Mouse (Mus musculus) hindbrain, embryonic 14.5 days (tissue): ENCODE results near the gene Nfatc4. TPM values are rescaled to one million over a fixed set of nuclear protein-coding genes. Genes with fewer than 3 reads are reported as not detected.

ENCODE experiments used
- ATAC-seq: fragments of 200-750 bp; cut with Nextera tagmentation; 2 replicates; pipeline ENCODE4 v1.8.0; 2017; ENCODE audit warnings: moderate number of reproducible peaks, mild to moderate bottlenecking, moderate TSS enrichment, moderate library complexity; ENCODE audit not compliant: low FRiP score
- DNase-seq: peaks from one replicate; pipeline ENCODE4 v3.0.0-alpha.2; 2015; ENCODE audit warnings: low spot score
- H3K27ac ChIP-seq: fragments of 300-500 bp; sonication (generic); 2 replicates; pipeline ENCODE4 v1.5.1; 2014; ENCODE audit warnings: mild to moderate bottlenecking, moderate library complexity
- H3K27me3 ChIP-seq: fragments of 300-500 bp; sonication (generic); 2 replicates; pipeline ENCODE4 v1.6.1; 2014; ENCODE audit warnings: mild to moderate bottlenecking, low read length, mixed read lengths; ENCODE audit not compliant: control insufficient read depth, insufficient read depth
- H3K36me3 ChIP-seq: fragments of 300-500 bp; sonication (generic); replicated peaks from 2 replicates; pipeline ENCODE4 v1.6.1; 2014; ENCODE audit not compliant: control insufficient read depth, insufficient read depth
- H3K4me1 ChIP-seq: fragments of 300-500 bp; sonication (generic); replicated peaks from 2 replicates; pipeline ENCODE4 v1.6.1; 2014; ENCODE audit warnings: antibody characterized with exemption, low read length, mixed read lengths; ENCODE audit not compliant: control insufficient read depth, insufficient read depth
- H3K4me2 ChIP-seq: fragments of 300-500 bp; sonication (generic); replicated peaks from 2 replicates; pipeline ENCODE4 v1.6.1; 2014; ENCODE audit warnings: mild to moderate bottlenecking, moderate library complexity
- H3K4me3 ChIP-seq: fragments of 300-500 bp; sonication (generic); replicated peaks from 2 replicates; pipeline ENCODE4 v1.5.1; 2014; ENCODE audit warnings: mild to moderate bottlenecking, low read length
- H3K9ac ChIP-seq: fragments of 300-500 bp; sonication (generic); 2 replicates; pipeline ENCODE4 v1.6.1; 2014
- H3K9me3 ChIP-seq: fragments of 300-500 bp; sonication (generic); 2 replicates; pipeline ENCODE4 v1.6.1; 2016; ENCODE audit warnings: low read length; ENCODE audit not compliant: control insufficient read depth
- WGBS: fragments of 180-500 bp; shearing (Covaris S2); extraction: QIAGEN DNeasy Blood & Tissue Kit; methylation state at CpG from one replicate; pipeline ENCODE4 v1.1.7; 2014; 5-methylcytosine and 5-hydroxymethylcytosine counted together
- polyA plus RNA-seq: library from polyadenylated mRNA; unstranded; fragments of >200 nt; fragmentation: Nextera tagmentation; extraction: Ambion mirVana; gene quantifications from 2 replicates; pipeline ENCODE4 v1.2.1, GENCODE M21; 2014

The Nfatc4 gene
- polyA plus RNA-seq, 1 experiment from 2014 or later: 10.1 TPM

- Histone ChIP-seq H3K27ac (no peak overlapping the region), H3K4me1 (peaks cover 44% of the 10 kb centered on the region), H3K27me3 (no peaks in the 10 kb centered on the region), H3K36me3 (0 out of 2 replicates have a peak, but pooled peaks cover under 1% of the 10 kb centered on the region), H3K9me3 (no peaks in the 10 kb centered on the region), H3K9ac (0 out of 2 replicates have a peak overlapping the region, but pooled peaks have one; percentile 4), H3K4me3 (no peak overlapping the region), H3K4me2 (peak overlapping the region; percentile 88)
- DNase-seq: no peak
- no peak for ATAC-seq
- WGBS: 69% methylated on average over 4 of the region's 4 CpGs
These were observed 34.6 kb downstream of the Nfatc4 start for GRCm38 (mm10) chr14:55857588-55857987.

GRCm38 (mm10) chr14:55862186-55862585 lies 39.2 kb downstream of the Nfatc4 start:
- DNase-seq (no peak), ATAC-seq (no peak)
- Histone ChIP-seq H3K4me2 (no peak overlapping the region), H3K27me3 (no peaks in the 10 kb centered on the region), H3K4me1 (peaks cover 14% of the 10 kb centered on the region), H3K36me3 (peaks cover 37% of the 10 kb centered on the region), H3K4me3 (no peak overlapping the region), H3K9me3 (no peaks in the 10 kb centered on the region), H3K27ac (no peak overlapping the region), H3K9ac (no peak overlapping the region)
- WGBS: 87% methylated on average over 6 of the region's 6 CpGs

- DNase-seq (no peak), ATAC-seq (peak; percentile 29; the same call in 1 of the 2 replicates)
- H3K9ac ChIP-seq: no peak overlapping the region
- H3K27ac ChIP-seq: no peak overlapping the region
- H3K36me3 ChIP-seq: peaks cover 44% of the 10 kb centered on the region
- H3K4me3 ChIP-seq: no peak overlapping the region
- H3K9me3 ChIP-seq: no peaks in the 10 kb centered on the region
- WGBS: 97% methylated on average over 10 of the region's 10 CpGs
- no peak overlapping the region for H3K4me2 ChIP-seq
- no peaks in the 10 kb centered on the region for H3K27me3 ChIP-seq
- H3K4me1 ChIP-seq: peaks cover 6% of the 10 kb centered on the region
These were observed 40.0 kb downstream of the Nfatc4 start for GRCm38 (mm10) chr14:55862970-55863369.

- ATAC-seq: no peak
- Histone ChIP-seq H3K9me3 (no peaks in the 10 kb centered on the region), H3K27ac (no peak overlapping the region), H3K4me1 (peaks cover 3% of the 10 kb centered on the region; the same call in 1 of the 2 replicates), H3K4me2 (no peak overlapping the region), H3K9ac (no peak overlapping the region), H3K36me3 (peaks cover 52% of the 10 kb centered on the region), H3K4me3 (no peak overlapping the region), H3K27me3 (no peaks in the 10 kb centered on the region)
- DNase-seq: peak; percentile 76
- WGBS: 24% methylated on average over 7 of the region's 7 CpGs
These were observed 40.8 kb downstream of the Nfatc4 start for GRCm38 (mm10) chr14:55863773-55864172.

GRCm38 (mm10) chr14:55866962-55867361 lies 44.0 kb downstream of the Nfatc4 start:
- Histone ChIP-seq H3K4me2 (no peak overlapping the region), H3K4me3 (no peak overlapping the region), H3K36me3 (peaks cover 84% of the 10 kb centered on the region), H3K27me3 (no peaks in the 10 kb centered on the region), H3K4me1 (no peaks in the 10 kb centered on the region), H3K27ac (no peak overlapping the region), H3K9ac (no peak overlapping the region), H3K9me3 (no peaks in the 10 kb centered on the region)
- ATAC-seq (no peak), DNase-seq (peak; percentile 80)
- WGBS: 37% methylated on average over 4 of the region's 4 CpGs

GRCm38 (mm10) chr14:55868230-55869026 lies 45.5 kb downstream of the Nfatc4 start:
- Histone ChIP-seq H3K36me3 (peaks cover 91% of the 10 kb centered on the region), H3K4me3 (no peak overlapping the region), H3K4me2 (no peak overlapping the region), H3K27me3 (no peaks in the 10 kb centered on the region), H3K9me3 (no peaks in the 10 kb centered on the region), H3K4me1 (no peaks in the 10 kb centered on the region), H3K9ac (no peak overlapping the region), H3K27ac (no peak overlapping the region)
- DNase-seq: no peak
- 88% methylated on average over 14 of the region's 14 CpGs for WGBS
- ATAC-seq: no peak

- H3K4me2 ChIP-seq: no peak overlapping the region
- H3K27me3 ChIP-seq: no peaks in the 10 kb centered on the region
- H3K9me3 ChIP-seq: no peaks in the 10 kb centered on the region
- H3K9ac ChIP-seq: no peak overlapping the region
- no peak overlapping the region for H3K4me3 ChIP-seq
- ATAC-seq (no peak), DNase-seq (no peak)
- no peaks in the 10 kb centered on the region for H3K4me1 ChIP-seq
- peaks cover 83% of the 10 kb centered on the region for H3K36me3 ChIP-seq
- WGBS: 95% methylated on average over 6 of the region's 6 CpGs
- H3K27ac ChIP-seq: no peak overlapping the region
These were observed 46.6 kb downstream of the Nfatc4 start for GRCm38 (mm10) chr14:55869538-55869937.

GRCm38 (mm10) chr14:55872039-55872438 lies 49.1 kb downstream of the Nfatc4 start:
- Histone ChIP-seq H3K4me1 (no peaks in the 10 kb centered on the region), H3K9me3 (no peaks in the 10 kb centered on the region), H3K4me3 (no peak overlapping the region), H3K27ac (no peak overlapping the region), H3K9ac (no peak overlapping the region), H3K36me3 (peaks cover 58% of the 10 kb centered on the region), H3K4me2 (no peak overlapping the region), H3K27me3 (no peaks in the 10 kb centered on the region)
- ATAC-seq (no peak), DNase-seq (no peak)
- 95% methylated on average over 12 of the region's 12 CpGs for WGBS

GRCm38 (mm10) chr14:55872551-55872950 lies 49.6 kb downstream of the Nfatc4 start:
- WGBS: 91% methylated on average over 17 of the region's 17 CpGs
- H3K36me3 ChIP-seq: peaks cover 55% of the 10 kb centered on the region
- no peak overlapping the region for H3K4me2 ChIP-seq
- no peaks in the 10 kb centered on the region for H3K4me1 ChIP-seq
- H3K9me3 ChIP-seq: no peaks in the 10 kb centered on the region
- no peak overlapping the region for H3K27ac ChIP-seq
- DNase-seq: no peak
- H3K27me3 ChIP-seq: no peaks in the 10 kb centered on the region
- H3K9ac ChIP-seq: no peak overlapping the region
- no peak for ATAC-seq
- H3K4me3 ChIP-seq: no peak overlapping the region
